Mouse (Mus musculus): ENCODE results near the gene Mcat. TPM values are rescaled to one million over a fixed set of nuclear protein-coding genes. Genes with fewer than 3 reads are reported as not detected.
"Not testable (repeated sequence)": the region's sequence is repeated elsewhere in the genome, so short reads cannot be mapped to it uniquely, and the experiment has no call there.

Gene Mcat
- polyA plus RNA-seq, 1 experiment, result 28.1 TPM

- H3K4me1 ChIP-seq (ENCODE audit: control insufficient read depth, insufficient read depth, low read length), result no peaks in the 10 kb centered on the region
- H3K9me3 ChIP-seq (replicated peaks; ENCODE audit: control insufficient read depth, insufficient read depth, low read length, poor library complexity, severe bottlenecking), result no peaks in the 10 kb centered on the region
- TF ChIP-seq POLR2A (IDR thresholded peaks at IDR 0.05; ENCODE audit: insufficient read depth, low read length) (no peak), EP300 (IDR thresholded peaks at IDR 0.05; ENCODE audit: insufficient read depth, low read depth, low read length) (no peak), CTCF (IDR thresholded peaks at IDR 0.05; ENCODE audit: low read depth, low read length) (peak; percentile 58)
- H3K27me3 ChIP-seq (ENCODE audit: control insufficient read depth, insufficient read depth, low read length, poor library complexity, severe bottlenecking), result no peaks in the 10 kb centered on the region
- no peak overlapping the region for H3K9ac ChIP-seq (ENCODE audit: low read depth, poor library complexity, severe bottlenecking)
- H3K36me3 ChIP-seq (ENCODE audit: control insufficient read depth, insufficient read depth, low read length, poor library complexity, severe bottlenecking), result no peaks in the 10 kb centered on the region
- no peak overlapping the region for H3K4me3 ChIP-seq (ENCODE audit: low read depth, low read length)
- no peak overlapping the region for H3K27ac ChIP-seq (ENCODE audit: insufficient read depth, low read length)
Measured at GRCm38 (mm10) chr15:83518215-83519048, 45.2 kb downstream of the Mcat start.

GRCm38 (mm10) chr15:83515018-83515417 lies 48.6 kb downstream of the Mcat start:
- TF ChIP-seq EP300 (IDR thresholded peaks at IDR 0.05; ENCODE audit: insufficient read depth, low read depth, low read length) (no peak), POLR2A (IDR thresholded peaks at IDR 0.05; ENCODE audit: insufficient read depth, low read length) (no peak)
- Histone ChIP-seq H3K4me3 (ENCODE audit: low read depth, low read length) (no peak overlapping the region), H3K9ac (ENCODE audit: low read depth, poor library complexity, severe bottlenecking) (no peak overlapping the region), H3K4me1 (ENCODE audit: control insufficient read depth, insufficient read depth, low read length) (no peaks in the 10 kb centered on the region), H3K36me3 (ENCODE audit: control insufficient read depth, insufficient read depth, low read length, poor library complexity, severe bottlenecking) (no peaks in the 10 kb centered on the region), H3K27me3 (ENCODE audit: control insufficient read depth, insufficient read depth, low read length, poor library complexity, severe bottlenecking) (no peaks in the 10 kb centered on the region), H3K9me3 (replicated peaks; ENCODE audit: control insufficient read depth, insufficient read depth, low read length, poor library complexity, severe bottlenecking) (no peaks in the 10 kb centered on the region), H3K27ac (ENCODE audit: insufficient read depth, low read length) (no peak overlapping the region)

- Histone ChIP-seq H3K4me1 (ENCODE audit: control insufficient read depth, insufficient read depth, low read length) (no peaks in the 10 kb centered on the region), H3K9me3 (replicated peaks; ENCODE audit: control insufficient read depth, insufficient read depth, low read length, poor library complexity, severe bottlenecking) (no peaks in the 10 kb centered on the region), H3K4me3 (ENCODE audit: low read depth, low read length) (no peak overlapping the region), H3K27ac (ENCODE audit: insufficient read depth, low read length) (no peak overlapping the region), H3K9ac (ENCODE audit: low read depth, poor library complexity, severe bottlenecking) (no peak overlapping the region), H3K27me3 (ENCODE audit: control insufficient read depth, insufficient read depth, low read length, poor library complexity, severe bottlenecking) (no peaks in the 10 kb centered on the region), H3K36me3 (ENCODE audit: control insufficient read depth, insufficient read depth, low read length, poor library complexity, severe bottlenecking) (no peaks in the 10 kb centered on the region)
- TF ChIP-seq CTCF (IDR thresholded peaks at IDR 0.05; ENCODE audit: low read depth, low read length) (no peak), POLR2A (IDR thresholded peaks at IDR 0.05; ENCODE audit: insufficient read depth, low read length) (no peak), EP300 (IDR thresholded peaks at IDR 0.05; ENCODE audit: insufficient read depth, low read depth, low read length) (no peak)
Measured at GRCm38 (mm10) chr15:83512489-83513281, 50.9 kb downstream of the Mcat start.

- Histone ChIP-seq H3K36me3 (ENCODE audit: control insufficient read depth, insufficient read depth, low read length, poor library complexity, severe bottlenecking) (no peaks in the 10 kb centered on the region), H3K4me1 (ENCODE audit: control insufficient read depth, insufficient read depth, low read length) (no peaks in the 10 kb centered on the region), H3K4me3 (ENCODE audit: low read depth, low read length) (peak within 1 kb of the TSS; percentile 94), H3K9me3 (replicated peaks; ENCODE audit: control insufficient read depth, insufficient read depth, low read length, poor library complexity, severe bottlenecking) (no peaks in the 10 kb centered on the region), H3K9ac (ENCODE audit: low read depth, poor library complexity, severe bottlenecking) (peak within 1 kb of the TSS; percentile 64), H3K27ac (ENCODE audit: insufficient read depth, low read length) (no peak within 1 kb of the TSS), H3K27me3 (ENCODE audit: control insufficient read depth, insufficient read depth, low read length, poor library complexity, severe bottlenecking) (no peaks in the 10 kb centered on the region)
- TF ChIP-seq POLR2A (IDR thresholded peaks at IDR 0.05; ENCODE audit: insufficient read depth, low read length) (peak; percentile 83), EP300 (IDR thresholded peaks at IDR 0.05; ENCODE audit: insufficient read depth, low read depth, low read length) (no peak), CTCF (IDR thresholded peaks at IDR 0.05; ENCODE audit: low read depth, low read length) (no peak)
Measured at GRCm38 (mm10) chr15:83510805-83511405, 52.7 kb downstream of the Mcat start, which contains the start of gene Ttll1. TSS of gene Ttll1 (minus strand) at chr15:83510893.

- Histone ChIP-seq H3K27me3 (ENCODE audit: control insufficient read depth, insufficient read depth, low read length, poor library complexity, severe bottlenecking) (no peaks in the 10 kb centered on the region), H3K4me3 (ENCODE audit: low read depth, low read length) (peak overlapping the region; percentile 94), H3K36me3 (ENCODE audit: control insufficient read depth, insufficient read depth, low read length, poor library complexity, severe bottlenecking) (no peaks in the 10 kb centered on the region), H3K9ac (ENCODE audit: low read depth, poor library complexity, severe bottlenecking) (peak overlapping the region; percentile 64), H3K4me1 (ENCODE audit: control insufficient read depth, insufficient read depth, low read length) (no peaks in the 10 kb centered on the region), H3K9me3 (replicated peaks; ENCODE audit: control insufficient read depth, insufficient read depth, low read length, poor library complexity, severe bottlenecking) (no peaks in the 10 kb centered on the region), H3K27ac (ENCODE audit: insufficient read depth, low read length) (no peak overlapping the region)
- TF ChIP-seq EP300 (IDR thresholded peaks at IDR 0.05; ENCODE audit: insufficient read depth, low read depth, low read length), result no peak
- peak; percentile 25 for TF ChIP-seq CTCF (IDR thresholded peaks at IDR 0.05; ENCODE audit: low read depth, low read length)
- TF ChIP-seq POLR2A (IDR thresholded peaks at IDR 0.05; ENCODE audit: insufficient read depth, low read length), result no peak
Measured at GRCm38 (mm10) chr15:83509950-83510804, 53.4 kb downstream of the Mcat start.

GRCm38 (mm10) chr15:83501483-83501882 lies 62.1 kb downstream of the Mcat start:
- H3K4me1 ChIP-seq (ENCODE audit: control insufficient read depth, insufficient read depth, low read length); H3K4me3 ChIP-seq (ENCODE audit: low read depth, low read length); H3K9me3 ChIP-seq (replicated peaks; ENCODE audit: control insufficient read depth, insufficient read depth, low read length, poor library complexity, severe bottlenecking); H3K27ac ChIP-seq (ENCODE audit: insufficient read depth, low read length); H3K9ac ChIP-seq (ENCODE audit: low read depth, poor library complexity, severe bottlenecking); H3K36me3 ChIP-seq (ENCODE audit: control insufficient read depth, insufficient read depth, low read length, poor library complexity, severe bottlenecking); H3K27me3 ChIP-seq (ENCODE audit: control insufficient read depth, insufficient read depth, low read length, poor library complexity, severe bottlenecking): not testable (repeated sequence)

All from ES-Bruce4 (cell line).